Mouse (Mus musculus) cerebellum, adult 2 months (tissue): ENCODE data around the gene Slc6a12.

Experiments used
- CTCF ChIP-seq: fragments of 200-500 bp; IDR thresholded peaks from 2 replicates; pipeline ENCODE4 v1.5.1; 2011; ENCODE audit warnings: low read depth, mild to moderate bottlenecking, control low read depth, low read length, moderate library complexity, borderline replicate concordance; ENCODE audit not compliant: insufficient read depth
- POLR2A ChIP-seq: fragments of 200-500 bp; IDR thresholded peaks from 2 replicates; pipeline ENCODE4 v1.6.1; 2011; ENCODE audit warnings: low read length, control low read depth, borderline replicate concordance; ENCODE audit not compliant: insufficient read depth

GRCm38 (mm10) chr6:121371197-121371980 is 28.5 kb downstream of the Slc6a12 start:
- TF ChIP-seq CTCF (no peak), POLR2A (no peak)
